Mouse (Mus musculus) embryo, embryonic 10.5 days (tissue): ENCODE measurements around the gene Aqp11.

Experiments
- DNase-seq: peaks from one replicate; pipeline ENCODE4 v3.0.0-alpha.2; 2015; ENCODE audit warnings: low spot score

Gene Aqp11

GRCm38 (mm10) chr7:97737638-97738456 is at the start of gene Aqp11:
TSS of gene Aqp11 (minus strand) at chr7:97738289.
- DNase-seq, result peak; percentile 92

DNA sequence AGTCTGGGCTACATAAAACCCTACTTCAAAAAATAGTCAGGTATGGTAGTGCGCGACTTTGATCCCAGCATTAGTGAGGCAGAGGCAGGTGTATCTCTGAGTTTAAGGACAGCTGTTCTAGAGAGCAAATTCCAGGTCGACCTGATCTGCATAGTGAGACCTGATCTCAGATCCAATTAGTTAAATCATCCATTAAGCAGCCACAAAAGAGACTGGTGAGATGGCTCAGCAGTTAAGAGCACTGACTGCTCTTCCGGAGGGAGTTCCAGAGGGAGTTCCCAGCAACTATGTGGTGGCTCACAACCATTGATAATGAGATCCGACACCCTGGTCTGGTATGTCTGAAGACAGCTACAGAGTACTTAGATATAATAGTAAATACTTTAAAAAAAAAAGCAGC is 45.4 kb upstream of the Aqp11 start:
- no peak for DNase-seq

DNA sequence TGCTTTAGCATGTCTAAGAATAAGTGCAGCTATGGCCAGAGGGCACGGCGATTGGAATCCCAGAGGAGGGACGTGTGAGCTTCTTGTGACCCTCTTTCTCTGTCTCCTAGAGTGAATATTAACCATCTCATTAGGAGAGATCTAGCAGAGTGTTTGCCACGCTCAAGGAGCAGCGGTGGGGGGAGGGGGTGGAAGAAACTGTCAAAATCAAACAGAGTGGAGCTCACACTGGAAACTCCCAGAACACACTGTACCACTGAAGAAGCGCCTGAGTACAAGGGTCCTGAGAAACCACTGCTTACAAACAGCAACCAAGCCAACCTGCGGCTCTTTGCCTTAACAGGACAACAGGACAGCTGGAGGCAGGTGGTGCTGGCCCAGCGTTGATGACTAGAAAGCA is 43.4 kb upstream of the Aqp11 start:
- no peak for DNase-seq

DNA sequence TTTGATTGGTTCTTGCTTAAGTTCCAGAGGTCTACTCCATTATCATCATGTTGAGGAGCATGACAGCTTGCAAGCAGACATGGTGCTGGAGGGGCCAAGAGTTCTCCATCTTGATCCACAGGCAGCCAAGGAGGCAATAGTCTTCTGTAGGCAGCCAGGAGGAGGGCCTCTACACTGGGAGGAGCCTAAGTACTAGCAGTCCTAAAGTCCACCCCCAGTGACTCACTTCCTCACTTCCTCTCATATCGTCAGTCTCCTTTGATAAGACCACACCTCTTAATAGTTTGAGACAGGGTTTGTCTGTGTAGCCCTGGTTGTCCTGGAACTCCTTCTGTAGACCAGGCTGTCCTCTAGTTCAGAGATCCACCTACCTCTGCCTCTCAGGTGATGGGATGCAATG is 42.7 kb upstream of the Aqp11 start:
- DNase-seq, result no peak

GRCm38 (mm10) chr7:97780222-97780621 is 42.1 kb upstream of the Aqp11 start:
- DNase-seq, result no peak

DNA sequence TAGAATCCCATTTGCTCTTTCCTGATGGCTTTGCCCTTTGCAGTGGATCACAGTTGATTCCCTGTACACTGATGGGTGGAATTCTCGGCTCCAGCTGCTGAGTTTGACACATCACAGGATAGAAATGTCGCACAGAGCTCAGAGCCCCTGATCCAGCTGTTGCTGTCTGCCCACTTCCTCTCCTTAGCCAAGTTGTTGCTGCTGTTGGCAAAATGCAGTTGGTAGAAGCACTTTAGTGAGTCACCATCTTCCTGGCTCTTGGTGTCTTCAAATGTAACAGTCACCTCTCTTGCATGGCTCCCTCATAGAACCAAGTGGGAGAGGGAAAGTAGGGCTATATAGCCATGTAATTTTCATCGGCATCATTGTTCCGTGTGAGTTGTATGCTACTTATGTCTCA is 39.1 kb upstream of the Aqp11 start:
- DNase-seq, result no peak

- no peak for DNase-seq
These were observed 37.8 kb upstream of the Aqp11 start for GRCm38 (mm10) chr7:97775923-97776322.

- no peak for DNase-seq
These were observed 37.3 kb upstream of the Aqp11 start for GRCm38 (mm10) chr7:97775380-97775779.

- no peak for DNase-seq
These were observed 32.9 kb upstream of the Aqp11 start for GRCm38 (mm10) chr7:97770841-97771620.

DNA sequence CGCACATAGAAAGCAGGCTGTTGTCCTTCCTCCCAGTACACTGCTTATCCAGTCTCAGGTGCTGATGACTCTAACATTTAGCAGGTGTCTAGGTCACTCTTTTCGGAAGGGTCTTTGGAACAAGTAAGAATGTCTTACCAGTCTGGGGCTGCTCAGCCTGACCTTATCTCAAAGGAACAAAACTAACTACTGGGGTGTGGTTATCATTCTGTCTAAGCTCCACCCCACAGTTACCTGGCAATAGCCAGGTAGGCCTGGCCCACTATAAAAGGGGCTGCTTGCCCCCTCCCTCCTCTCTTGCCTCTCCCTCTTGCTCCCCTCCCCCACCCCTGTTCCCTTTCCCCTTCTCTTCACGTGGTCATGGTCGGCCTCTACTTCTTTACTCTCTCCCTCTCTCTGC is 30.9 kb upstream of the Aqp11 start:
- DNase-seq, result no peak

GRCm38 (mm10) chr7:97767841-97768240 is 29.8 kb upstream of the Aqp11 start:
- DNase-seq, result no peak

DNA sequence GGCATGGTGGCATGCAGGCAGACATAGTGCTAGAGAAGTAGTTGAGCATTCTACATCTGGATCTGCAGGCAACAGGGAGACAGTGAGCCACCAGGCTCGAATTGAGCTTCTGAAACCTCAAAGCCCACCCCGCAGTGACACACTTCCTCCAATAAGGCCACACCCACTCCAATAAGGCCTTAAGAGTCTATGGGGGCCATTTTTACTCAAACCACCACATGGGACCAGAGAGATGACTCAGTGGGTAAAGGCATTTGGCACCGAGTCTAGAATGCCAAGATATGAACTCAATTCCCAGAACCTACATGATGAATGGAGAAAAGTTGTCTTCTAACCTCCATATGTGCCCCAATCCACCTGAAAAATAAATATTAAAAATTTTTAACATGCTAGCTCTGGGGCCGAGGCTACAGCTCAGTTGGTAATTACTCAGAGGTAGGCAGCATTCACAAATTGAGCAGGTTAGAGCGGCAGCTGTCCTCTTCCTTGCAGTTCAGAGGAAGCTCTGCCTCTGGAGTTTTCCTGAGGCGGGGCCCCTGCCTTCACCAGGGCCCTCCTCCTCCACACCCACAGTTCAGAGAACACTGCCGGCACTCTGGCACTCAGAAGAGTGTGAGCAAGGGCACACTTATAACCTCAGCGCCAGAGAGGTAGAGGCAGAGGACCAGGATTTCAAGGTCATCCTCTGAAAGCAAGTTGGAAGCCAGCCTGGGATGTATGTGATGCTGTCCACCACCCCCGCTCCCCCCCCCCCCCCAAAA is 28.5 kb upstream of the Aqp11 start:
- no peak for DNase-seq

GRCm38 (mm10) chr7:97765963-97766347 is 27.9 kb upstream of the Aqp11 start:
- no peak for DNase-seq

- no peak for DNase-seq
These were observed 27.3 kb upstream of the Aqp11 start for GRCm38 (mm10) chr7:97765181-97765962.

GRCm38 (mm10) chr7:97764591-97764990 is 26.5 kb upstream of the Aqp11 start:
- DNase-seq, result no peak

GRCm38 (mm10) chr7:97756967-97757881 is 19.1 kb upstream of the Aqp11 start:
- DNase-seq, result peak; percentile 63

GRCm38 (mm10) chr7:97749207-97750190 is 11.4 kb upstream of the Aqp11 start:
- no peak for DNase-seq

DNA sequence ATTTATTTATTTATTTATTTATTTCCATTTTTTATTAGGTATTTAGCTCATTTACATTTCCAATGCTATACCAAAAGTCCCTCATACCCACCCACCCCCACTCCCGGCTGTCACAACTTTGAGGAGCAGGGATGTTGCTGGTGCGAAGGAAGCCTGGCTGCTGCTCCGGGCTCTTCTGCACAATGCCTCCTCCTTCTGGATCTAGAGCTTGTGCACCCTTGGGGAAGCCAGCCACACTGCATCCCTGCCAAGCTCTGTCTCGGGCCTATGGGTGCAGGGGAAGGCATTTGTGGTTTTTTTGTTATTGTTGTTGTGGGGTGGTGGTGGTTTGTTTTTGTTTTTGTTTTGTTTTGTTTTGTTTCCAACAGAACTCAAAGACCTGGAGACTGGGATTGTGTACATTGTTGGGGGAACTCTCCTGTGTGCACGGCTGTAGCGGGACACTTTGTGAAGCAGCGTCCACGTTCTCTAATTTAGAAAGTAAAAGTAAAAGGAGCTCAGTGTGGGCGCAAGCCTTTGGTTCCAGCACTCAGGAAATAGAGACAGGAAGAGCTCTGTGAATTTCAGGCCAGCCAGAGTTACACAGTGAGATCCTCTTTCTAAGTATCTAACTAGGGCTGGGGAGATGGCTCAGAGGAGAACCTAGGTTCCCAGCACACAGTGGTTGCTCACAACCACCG is 10.6 kb upstream of the Aqp11 start:
- DNase-seq, result no peak
